Mouse (Mus musculus): ENCODE measurements around the gene Gpc6.

- no peak for TF ChIP-seq EP300 (IDR thresholded peaks at IDR 0.05; ENCODE audit: low read depth in 1 of 2, low read length in 2 of 2)
- TF ChIP-seq MAFK (IDR thresholded peaks at IDR 0.05; ENCODE audit: borderline replicate concordance, low read depth, low read length), result no peak
These were observed 929.4 kb downstream of the Gpc6 start for GRCm38 (mm10) chr14:117854498-117854897.
